Mouse (Mus musculus) embryo, embryonic 9.5 days (tissue): ENCODE measurements around the gene Tns3.
"Not testable (repeated sequence)": the region's sequence is repeated elsewhere in the genome, so short reads cannot be mapped to it uniquely, and the experiment has no call there.

Experiments
- DNase-seq: peaks from one replicate; pipeline ENCODE4 v3.0.0-alpha.2; 2017; ENCODE audit errors: extremely low spot score

Gene Tns3

GRCm38 (mm10) chr11:8622668-8623067 lies 41.7 kb downstream of the Tns3 start:
- no peak for DNase-seq

GRCm38 (mm10) chr11:8619111-8619510 lies 45.2 kb downstream of the Tns3 start:
- DNase-seq = not testable (repeated sequence)

GRCm38 (mm10) chr11:8618301-8618700 lies 46.0 kb downstream of the Tns3 start:
- no peak for DNase-seq

DNA sequence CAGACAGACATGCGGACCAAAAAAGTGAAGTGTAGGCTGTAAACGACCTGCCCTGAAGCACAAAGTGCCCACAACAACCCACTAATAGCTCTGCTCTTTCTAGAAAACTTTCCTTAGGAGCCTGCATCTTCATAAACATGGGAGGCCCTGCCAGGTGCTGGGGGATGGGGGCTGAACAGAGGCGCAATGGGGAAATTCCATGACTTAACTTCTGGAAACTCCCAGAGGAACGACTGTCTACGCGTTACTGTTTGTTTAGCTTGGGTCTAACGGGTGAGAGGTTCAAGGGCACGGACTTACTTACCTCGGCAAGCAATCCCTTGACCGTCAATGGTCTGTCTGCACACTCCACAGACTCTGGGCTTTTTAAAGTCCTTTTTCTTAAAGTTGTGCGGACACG lies 48.9 kb downstream of the Tns3 start:
- DNase-seq = no peak

GRCm38 (mm10) chr11:8610456-8610855 lies 53.9 kb downstream of the Tns3 start:
- DNase-seq = no peak

GRCm38 (mm10) chr11:8609873-8610272 lies 54.5 kb downstream of the Tns3 start:
- no peak for DNase-seq

- DNase-seq = no peak
Measured at GRCm38 (mm10) chr11:8607123-8607522, 57.2 kb downstream of the Tns3 start.

DNA sequence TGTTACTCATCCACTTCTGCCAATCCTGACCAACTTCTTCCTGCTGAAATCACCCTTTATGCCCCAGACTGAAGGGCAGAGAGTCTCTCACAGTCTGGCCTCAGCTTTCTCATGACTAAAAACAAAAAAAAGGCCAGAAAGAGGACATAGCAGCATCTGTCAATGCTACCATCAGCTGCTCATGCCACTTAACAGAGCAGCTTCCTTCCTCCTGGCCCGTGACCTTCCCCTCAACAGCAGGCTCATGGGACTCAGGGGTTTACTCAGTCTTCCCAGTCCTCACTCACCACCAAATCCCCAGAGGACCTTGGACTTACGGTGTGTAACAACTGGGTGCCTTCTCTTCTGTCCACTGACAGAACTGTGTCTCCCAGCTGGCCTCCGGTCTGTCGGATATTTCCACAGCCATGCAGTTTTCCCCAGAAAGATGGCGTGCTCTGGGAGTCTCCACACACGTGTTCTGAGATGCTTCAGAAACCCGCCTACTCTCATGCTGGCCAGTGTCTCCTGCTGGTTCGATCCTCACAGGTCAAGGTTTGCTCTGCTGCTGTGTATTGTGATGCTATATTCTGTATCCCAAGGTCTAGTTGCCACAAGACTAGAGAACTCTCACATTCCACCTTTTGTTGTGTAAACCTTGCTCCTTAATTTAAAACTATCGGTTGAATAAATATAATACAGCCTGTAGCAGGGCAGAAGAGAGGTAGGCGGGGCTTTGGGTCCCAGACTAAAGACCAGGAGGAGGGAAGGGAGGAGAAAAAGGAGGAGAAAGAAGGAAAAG lies 59.4 kb downstream of the Tns3 start:
- DNase-seq = no peak

DNA sequence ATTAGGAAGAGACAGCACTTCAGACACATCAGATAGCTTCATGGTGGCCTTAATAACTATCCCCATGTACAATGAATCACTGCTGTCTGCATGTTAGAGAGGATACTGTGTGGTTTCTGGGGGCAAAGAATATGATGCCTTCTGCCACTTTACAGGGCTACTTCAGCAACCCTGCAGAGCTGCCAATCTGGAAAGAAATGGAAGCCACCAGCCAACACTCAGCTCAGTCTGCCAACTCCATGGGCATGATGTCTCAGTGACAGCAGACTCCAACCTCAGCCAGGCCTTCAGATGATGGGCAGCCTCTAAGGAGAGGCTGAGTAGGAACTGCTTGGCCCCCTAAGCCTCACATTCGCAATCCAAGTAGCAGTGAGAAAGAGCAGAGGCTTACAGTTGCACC lies 61.7 kb downstream of the Tns3 start:
- DNase-seq = no peak

DNA sequence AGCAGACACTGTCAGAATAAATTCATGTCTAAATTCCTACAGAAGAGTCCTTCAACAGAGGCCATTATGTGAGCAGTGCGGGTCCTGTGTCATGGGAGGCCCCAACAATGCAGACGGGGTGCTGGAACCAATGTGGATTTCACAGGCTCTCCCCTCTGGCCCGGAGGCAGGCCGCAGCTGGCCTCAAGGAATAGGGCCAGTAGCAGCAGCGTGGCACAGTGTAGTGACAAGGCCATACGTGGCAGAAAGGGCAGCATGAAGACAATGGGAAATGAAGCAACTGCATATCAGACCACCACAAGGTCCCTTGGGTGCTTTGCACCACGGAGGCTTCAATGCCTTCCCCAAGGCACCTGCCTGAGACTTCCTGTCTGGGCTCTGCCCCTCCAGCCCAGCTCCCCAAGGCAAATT lies 62.9 kb downstream of the Tns3 start:
- peak; percentile 26 for DNase-seq

- no peak for DNase-seq
Measured at GRCm38 (mm10) chr11:8595642-8596041, 68.7 kb downstream of the Tns3 start.

- DNase-seq = no peak
Measured at GRCm38 (mm10) chr11:8593172-8593571, 71.2 kb downstream of the Tns3 start.

DNA sequence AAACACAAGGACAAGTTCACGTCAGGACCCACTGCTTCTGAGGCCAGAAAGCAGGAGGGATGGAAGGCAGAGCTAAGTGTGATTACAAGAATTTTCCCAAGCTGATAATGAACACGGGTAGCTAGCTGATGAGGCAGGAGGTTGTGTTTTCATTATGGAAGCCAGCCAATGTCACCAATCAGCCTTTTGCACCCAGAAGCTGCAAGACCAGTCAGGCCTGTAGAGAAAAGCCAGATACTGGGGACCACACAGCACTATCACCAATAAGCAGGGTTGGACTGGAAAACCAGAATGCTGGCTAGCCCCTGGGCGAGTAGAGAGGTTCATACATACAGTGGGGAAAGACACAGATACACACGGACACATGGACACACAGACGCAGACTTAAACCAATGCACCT lies 73.1 kb downstream of the Tns3 start:
- no peak for DNase-seq

DNA sequence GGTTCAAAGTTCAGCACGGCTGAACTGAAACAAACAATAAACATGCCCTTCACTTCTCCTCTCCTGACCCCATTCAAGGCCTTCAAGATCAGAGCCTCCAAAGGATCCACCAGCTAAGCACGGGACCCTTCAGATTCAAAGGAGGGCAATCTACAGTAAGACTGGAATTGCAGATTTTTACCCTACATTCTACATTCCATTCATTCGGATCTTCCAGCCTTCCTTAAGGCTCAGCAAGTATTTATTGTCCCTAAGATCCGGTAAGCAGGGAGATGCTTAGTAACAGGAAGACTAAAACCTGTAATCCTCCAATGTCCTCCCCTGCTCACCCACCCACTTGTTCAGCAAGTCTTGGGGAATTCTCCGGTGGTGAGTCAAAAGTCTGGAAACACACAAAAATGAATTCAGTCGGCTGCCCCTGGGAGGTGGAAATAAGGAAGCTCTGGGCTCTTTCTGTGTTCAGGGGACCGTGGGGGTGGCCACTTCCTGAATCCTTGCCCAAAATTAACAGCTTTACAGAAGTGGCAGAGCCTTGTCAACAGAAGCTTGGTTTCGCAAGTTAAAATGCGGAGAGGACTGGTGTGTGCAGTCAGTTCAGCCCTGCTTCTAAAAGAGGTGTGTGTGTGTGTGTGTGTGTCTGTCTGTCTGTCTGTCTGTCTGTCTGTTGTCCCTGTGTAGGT lies 75.0 kb downstream of the Tns3 start:
- no peak for DNase-seq

DNA sequence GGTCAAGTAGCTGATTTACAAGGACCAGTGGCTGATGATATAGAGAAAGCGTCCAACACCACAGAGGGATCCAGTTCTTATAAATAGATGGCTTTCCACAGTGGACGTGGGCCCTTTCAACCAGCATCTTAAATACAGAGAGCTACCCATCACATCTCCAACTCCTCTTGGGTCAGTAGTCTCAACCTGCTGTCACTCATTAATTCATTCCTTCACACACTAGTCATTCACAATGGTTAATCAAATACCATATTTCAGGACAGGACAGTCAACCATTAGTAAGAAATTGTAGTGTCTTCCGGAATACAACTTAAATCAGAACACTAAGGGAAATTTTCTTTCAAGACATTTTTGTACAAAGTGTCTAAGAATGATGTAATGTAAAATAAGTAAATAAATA lies 76.4 kb downstream of the Tns3 start:
- DNase-seq = no peak

DNA sequence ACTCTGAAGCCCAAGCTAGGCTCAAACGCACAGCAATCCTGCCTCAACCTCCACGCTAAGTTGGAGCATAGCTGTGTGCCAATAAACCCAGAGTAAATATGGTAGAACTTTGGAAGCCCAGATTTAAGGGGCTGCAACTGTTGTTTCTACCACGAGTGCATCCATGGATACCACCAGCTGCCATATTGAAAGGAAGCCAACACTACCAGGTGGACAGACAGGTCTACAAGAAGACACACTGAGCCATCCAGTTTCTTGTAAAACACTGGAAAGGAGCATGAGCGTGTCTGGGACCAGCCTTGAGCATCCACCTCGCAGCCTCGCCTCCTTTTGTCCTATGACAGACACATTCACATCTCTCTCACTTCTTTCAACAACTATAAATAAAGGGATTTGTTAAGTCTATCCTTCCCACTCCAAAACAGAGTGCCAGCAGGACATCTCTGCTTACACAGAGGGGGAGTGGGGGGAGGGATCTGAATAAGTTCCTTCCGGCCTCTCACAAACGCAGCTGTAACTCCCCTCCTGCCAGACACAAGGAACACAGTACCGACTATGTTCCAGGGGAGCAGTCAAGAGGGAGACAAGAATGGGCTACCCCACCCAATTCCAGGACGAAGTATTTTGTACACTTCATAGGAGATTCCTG lies 77.2 kb downstream of the Tns3 start:
- DNase-seq = no peak

GRCm38 (mm10) chr11:8586374-8586773 lies 78.0 kb downstream of the Tns3 start:
- no peak for DNase-seq

DNA sequence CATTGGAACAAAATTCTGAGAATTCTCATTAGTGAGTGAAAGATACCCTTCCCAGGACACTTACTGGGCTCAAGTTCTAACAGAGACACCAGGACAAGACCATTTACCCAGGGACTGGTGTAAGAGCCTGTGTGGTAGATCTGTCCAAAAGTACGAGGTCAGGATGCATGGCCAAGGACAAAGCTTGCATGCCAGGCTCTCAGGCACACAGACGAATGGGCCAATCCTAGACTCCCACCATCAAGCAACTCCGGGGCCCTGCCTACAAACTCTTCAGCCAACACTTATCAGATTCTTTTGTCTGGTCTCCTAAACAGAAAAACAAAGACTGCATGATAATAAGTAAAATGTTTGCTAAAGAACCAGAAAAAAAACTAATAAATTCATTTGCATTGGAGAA lies 78.6 kb downstream of the Tns3 start:
- DNase-seq = no peak

- DNase-seq = no peak
Measured at GRCm38 (mm10) chr11:8584925-8585324, 79.4 kb downstream of the Tns3 start.

DNA sequence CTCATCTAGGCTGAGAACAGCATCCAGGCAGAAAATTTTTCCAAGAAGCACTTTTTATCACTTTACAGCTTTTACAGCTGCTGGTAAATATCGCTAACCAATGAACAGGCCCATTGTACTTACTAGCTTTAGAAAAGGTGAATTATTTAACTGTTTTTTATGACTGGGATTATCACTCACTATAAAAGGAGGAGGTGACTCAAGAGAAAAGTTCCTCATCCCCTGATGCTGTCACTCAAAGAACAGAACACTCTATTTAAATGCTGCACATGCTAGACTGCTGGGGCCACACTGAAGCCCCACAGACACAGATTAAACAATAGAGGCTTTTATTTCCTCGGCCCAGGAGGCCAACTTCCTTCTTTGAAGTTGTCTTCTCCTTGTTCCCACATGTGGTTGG lies 80.0 kb downstream of the Tns3 start:
- DNase-seq = no peak

GRCm38 (mm10) chr11:8583137-8583536 lies 81.2 kb downstream of the Tns3 start:
- no peak for DNase-seq

DNA sequence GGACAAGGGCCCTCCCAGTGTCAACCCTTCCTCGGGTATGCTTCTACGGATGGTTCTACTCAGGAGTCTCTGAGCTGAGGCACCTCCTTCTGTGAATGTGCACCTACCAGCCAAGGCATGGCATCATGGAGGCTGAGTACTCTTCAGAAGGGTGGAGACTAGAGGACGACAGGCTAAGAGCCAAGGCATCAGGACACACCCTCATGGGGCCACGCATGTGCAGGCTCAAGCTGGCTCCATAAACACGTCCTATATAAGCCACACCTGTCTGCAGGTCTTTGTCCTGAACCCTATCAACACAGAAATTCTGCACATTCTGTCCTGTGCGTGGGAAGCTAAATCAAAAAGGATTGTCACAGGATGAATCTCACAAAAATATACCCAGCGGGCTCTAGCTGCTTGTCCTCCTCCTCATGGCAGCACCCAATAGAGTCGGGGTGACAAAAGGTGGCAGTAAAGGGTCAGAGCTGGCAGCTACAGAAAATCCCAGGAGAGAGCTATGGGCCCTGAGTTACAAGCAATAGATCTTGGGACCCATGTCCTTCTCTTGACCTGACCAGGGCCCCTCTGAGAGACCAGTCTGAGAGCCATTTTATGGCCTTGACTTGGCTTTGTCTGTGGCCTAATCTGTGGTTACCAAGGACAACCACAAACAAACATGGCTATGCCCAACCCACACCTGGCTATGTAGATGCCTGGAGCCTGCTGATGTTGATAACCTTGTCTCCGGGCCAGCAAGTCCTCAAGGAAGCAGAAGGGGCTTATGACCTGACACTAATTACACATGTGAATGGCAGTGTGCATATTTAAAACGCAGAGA lies 82.0 kb downstream of the Tns3 start:
- DNase-seq = no peak
